Mouse (Mus musculus) CD4-positive, CD25-positive, alpha-beta regulatory T cell, adult 2 months (primary cell): ENCODE data around the gene Psmb9.

ENCODE experiments used
- DNase-seq: peaks from one replicate; pipeline ENCODE4 v3.0.0-alpha.2; 2012; ENCODE audit warnings: low read depth, low spot score

Psmb9 gene

GRCm38 (mm10) chr17:34206731-34207130 lies 19.2 kb upstream of the Psmb9 start:
- no peak for DNase-seq

GRCm38 (mm10) chr17:34205746-34206176 lies 18.2 kb upstream of the Psmb9 start:
- peak; percentile 77 for DNase-seq

- DNase-seq, result peak; percentile 51
Measured at GRCm38 (mm10) chr17:34205021-34205745, 17.6 kb upstream of the Psmb9 start.

GRCm38 (mm10) chr17:34204303-34205010 lies 16.9 kb upstream of the Psmb9 start:
- DNase-seq, result peak; percentile 95

GRCm38 (mm10) chr17:34203444-34203843 lies 15.9 kb upstream of the Psmb9 start, which contains the start of gene Tap2:
TSS of gene Tap2 (plus strand) at chr17:34203527.
- DNase-seq, result peak; percentile 73

- DNase-seq, result no peak
Measured at GRCm38 (mm10) chr17:34202760-34203442, 15.3 kb upstream of the Psmb9 start.

GRCm38 (mm10) chr17:34201506-34202055 lies 14.0 kb upstream of the Psmb9 start:
- DNase-seq, result peak; percentile 58

- DNase-seq, result peak; percentile 45
Measured at GRCm38 (mm10) chr17:34200772-34201505, 13.4 kb upstream of the Psmb9 start.

GRCm38 (mm10) chr17:34200047-34200446 lies 12.5 kb upstream of the Psmb9 start:
- no peak for DNase-seq

- DNase-seq, result no peak
Measured at GRCm38 (mm10) chr17:34199050-34199619, 11.6 kb upstream of the Psmb9 start.

- no peak for DNase-seq
Measured at GRCm38 (mm10) chr17:34198521-34198912, 11.0 kb upstream of the Psmb9 start.

- DNase-seq, result peak; percentile 88
Measured at GRCm38 (mm10) chr17:34197904-34198520, 10.4 kb upstream of the Psmb9 start.

- peak; percentile 90 for DNase-seq
Measured at GRCm38 (mm10) chr17:34196941-34197894, 9.7 kb upstream of the Psmb9 start, which contains the start of gene Psmb8. TSS of gene Psmb8 (plus strand) at chr17:34197721.

- peak; percentile 83 for DNase-seq
Measured at GRCm38 (mm10) chr17:34196491-34196890, 8.9 kb upstream of the Psmb9 start.

GRCm38 (mm10) chr17:34194723-34195122 lies 7.2 kb upstream of the Psmb9 start:
- DNase-seq, result no peak

- DNase-seq, result no peak
Measured at GRCm38 (mm10) chr17:34193468-34193867, 5.9 kb upstream of the Psmb9 start.

GRCm38 (mm10) chr17:34192852-34193251 lies 5.3 kb upstream of the Psmb9 start:
- DNase-seq, result no peak

- DNase-seq, result no peak
Measured at GRCm38 (mm10) chr17:34188986-34189385, 1.4 kb upstream of the Psmb9 start.

GRCm38 (mm10) chr17:34188010-34188409 lies 446 bp upstream of the Psmb9 start:
- DNase-seq, result peak; percentile 58
